In the genomic region with DNA sequence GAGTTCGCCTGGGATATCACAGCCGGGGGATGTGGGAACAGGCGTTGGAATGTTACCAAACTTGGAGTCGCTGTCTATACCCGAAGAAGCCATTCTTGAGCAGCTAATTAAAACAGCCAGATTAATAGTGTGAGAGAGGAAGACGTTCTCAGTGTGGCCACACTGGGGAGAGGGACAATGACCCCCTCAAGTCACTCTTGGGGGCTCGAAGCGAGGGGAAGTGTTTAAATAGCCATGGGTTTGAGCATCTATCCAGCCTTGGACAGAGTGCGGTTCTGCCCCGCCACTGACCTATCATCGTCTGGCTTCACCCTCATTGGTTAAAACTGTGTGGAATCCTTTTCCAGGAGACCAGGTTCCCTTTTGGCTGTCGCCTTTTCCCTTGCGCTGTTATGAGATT, we compare ENCODE assay signal across 9 mouse cellular contexts. TPM values are rescaled to one million over a fixed set of nuclear protein-coding genes. Genes with fewer than 3 reads are reported as not detected.
DNase-seq lines count a peak whose midpoint lies in the region; ATAC-seq lines count a peak whose summit lies in the region.
"Had no signal": no experiment of that assay in that cellular context is flagged by ENCODE, and none has a peak within 500 bp of the region (broad histone marks: within the 10 kb centered on the region; RNA-seq: fewer than 3 reads in every experiment).

No protein-coding gene starts in this region.

- H3K4me2 ChIP-seq in lung, embryonic 16.5 days (ENCODE audit: low read depth, low read length), result peak overlapping the region; percentile 46
- peak overlapping the region; percentile 22; the same call in 1 of the 2 replicates for H3K4me2 ChIP-seq in forebrain, embryonic 11.5 days (ENCODE audit: low read depth, low read length, severe bottlenecking)
- H3K4me2 ChIP-seq in neural tube, embryonic 14.5 days (ENCODE audit: low read depth, low read length), result peak overlapping the region; percentile 20; the same call in 1 of the 2 replicates

- H3K27me3 ChIP-seq in lung, embryonic 16.5 days (ENCODE audit: control insufficient read depth, insufficient read depth, low read depth, low read length), result no peaks in the 10 kb centered on the region
- H3K27me3 ChIP-seq in forebrain, embryonic 11.5 days (ENCODE audit: control insufficient read depth, insufficient read depth, low read length), result no peaks in the 10 kb centered on the region
- no peaks in the 10 kb centered on the region for H3K27me3 ChIP-seq in limb, embryonic 10.5 days (ENCODE audit: low read depth, poor library complexity, severe bottlenecking)
- H3K27me3 ChIP-seq in neural tube, embryonic 14.5 days (ENCODE audit: control insufficient read depth, insufficient read depth, low read length), result no peaks in the 10 kb centered on the region

- H3K27ac ChIP-seq in lung, embryonic 16.5 days (ENCODE audit: low read length), result peak overlapping the region; percentile 95
- H3K27ac ChIP-seq in forebrain, embryonic 11.5 days (ENCODE audit: low read depth, low read length), result peak overlapping the region; percentile 57; the same call in 1 of the 2 replicates
- peak overlapping the region; percentile 91 for H3K27ac ChIP-seq in limb, embryonic 10.5 days
- peak overlapping the region; percentile 83 for H3K27ac ChIP-seq in neural tube, embryonic 14.5 days (ENCODE audit: low read depth, low read length)

- no peaks in the 10 kb centered on the region for H3K36me3 ChIP-seq in lung, embryonic 16.5 days (ENCODE audit: control insufficient read depth, insufficient read depth, low read length)
- no peaks in the 10 kb centered on the region for H3K36me3 ChIP-seq in forebrain, embryonic 11.5 days (ENCODE audit: control insufficient read depth, insufficient read depth, low read length)
- H3K36me3 ChIP-seq in limb, embryonic 10.5 days, result no peaks in the 10 kb centered on the region
- no peaks in the 10 kb centered on the region for H3K36me3 ChIP-seq in neural tube, embryonic 14.5 days (ENCODE audit: control insufficient read depth, insufficient read depth, low read length)

- H3K4me3 ChIP-seq in lung, embryonic 16.5 days (ENCODE audit: low read length), result peak overlapping the region; percentile 24; the same call in 1 of the 2 replicates
- H3K4me3 ChIP-seq in forebrain, embryonic 11.5 days (ENCODE audit: low read depth, low read length), result no peak overlapping the region
- H3K4me3 ChIP-seq in limb, embryonic 10.5 days, result peak overlapping the region; percentile 39
- no peak overlapping the region for H3K4me3 ChIP-seq in neural tube, embryonic 14.5 days (ENCODE audit: low read depth, low read length)

- H3K9me3 ChIP-seq in lung, embryonic 16.5 days (ENCODE audit: control insufficient read depth, low read length), result no peaks in the 10 kb centered on the region
- H3K9me3 ChIP-seq in forebrain, embryonic 11.5 days (ENCODE audit: control insufficient read depth, low read length), result no peaks in the 10 kb centered on the region
- H3K9me3 ChIP-seq in limb, embryonic 10.5 days (replicated peaks), result no peaks in the 10 kb centered on the region
- H3K9me3 ChIP-seq in neural tube, embryonic 14.5 days (ENCODE audit: control insufficient read depth, low read length), result no peaks in the 10 kb centered on the region

- DNase-seq in lung, postnatal 4 days, result no peak
- DNase-seq in forebrain, embryonic 11.5 days (ENCODE audit: low spot score), result no peak
- no peak for DNase-seq in limb, embryonic 10.5 days (ENCODE audit: low spot score)
- DNase-seq in c-Kit-positive CD71-positive TER-119-positive erythroid progenitor cells, embryonic 14.5 days (ENCODE audit: low spot score), result no peak
- DNase-seq in gastrocnemius, postnatal 14 days, result no peak
- DNase-seq in layer of hippocampus, postnatal 14 days (ENCODE audit: low spot score in 2 of 2), result no peak

- intact Hi-C loops in gastrocnemius, postnatal 14 days (cut with DNase I; ENCODE audit: low total_unique reads), result no loop called here

- WGBS in lung, embryonic 16.5 days, result 8% methylated on average over 13 of the region's 13 CpGs
- 27% methylated on average over 13 of the region's 13 CpGs for WGBS in forebrain, embryonic 11.5 days
- WGBS in limb, embryonic 10.5 days, result 25% methylated on average over 13 of the region's 13 CpGs
- WGBS in neural tube, embryonic 14.5 days, result 25% methylated on average over 13 of the region's 13 CpGs

- peak; percentile 14 for ATAC-seq in lung, embryonic 16.5 days (ENCODE audit: low read depth)
- no peak for ATAC-seq in forebrain, embryonic 11.5 days (replicated peaks; ENCODE audit: low FRiP score)
- no peak for ATAC-seq in neural tube, embryonic 14.5 days (ENCODE audit: low read depth)

- H3K4me1 ChIP-seq in lung, embryonic 16.5 days (replicated peaks; ENCODE audit: control insufficient read depth, insufficient read depth, low read length), result peaks cover 72% of the 10 kb centered on the region
- H3K4me1 ChIP-seq in forebrain, embryonic 11.5 days (replicated peaks; ENCODE audit: control insufficient read depth, insufficient read depth, low read length), result peaks cover 27% of the 10 kb centered on the region
- peaks cover 99% of the 10 kb centered on the region for H3K4me1 ChIP-seq in limb, embryonic 10.5 days
- H3K4me1 ChIP-seq in neural tube, embryonic 14.5 days (ENCODE audit: control insufficient read depth, insufficient read depth, low read length), result peaks cover 50% of the 10 kb centered on the region

- H3K9ac ChIP-seq in lung, embryonic 16.5 days (ENCODE audit: low read length), result peak overlapping the region; percentile 54
- H3K9ac ChIP-seq in forebrain, embryonic 11.5 days (ENCODE audit: low read length), result no peak overlapping the region
- 0 out of 2 replicates have a peak overlapping the region, but pooled peaks have one; percentile 12 for H3K9ac ChIP-seq in neural tube, embryonic 14.5 days (replicated peaks; ENCODE audit: low read depth, low read length)

RNA-seq across cellular contexts. Expression of a gene that starts 4.6 kb away (rescaled TPM):
- 0.05 TPM in 1 of 2 replicates, not detected in the other for polyA plus RNA-seq in lung, embryonic 16.5 days (2015; fragmentation: Nextera tagmentation; extraction: Ambion mirVana)
- polyA plus RNA-seq in forebrain, embryonic 11.5 days (2014; fragmentation: Nextera tagmentation; extraction: Ambion mirVana), result not detected in 2 replicates
- not detected in 2 replicates for polyA plus RNA-seq in limb, embryonic 10.5 days (2016; fragmentation: Nextera tagmentation; extraction: Ambion mirVana)
- not detected in 2 replicates for polyA plus RNA-seq in neural tube, embryonic 14.5 days (2014; fragmentation: Nextera tagmentation; extraction: Ambion mirVana)
- not detected for total RNA-seq in gastrocnemius, postnatal 14 days (2021)
- total RNA-seq in layer of hippocampus, postnatal 14 days (2021), result not detected
- total RNA-seq: gastrocnemius, adult 18-20 months had no signal

RNA-seq across cellular contexts. Expression of a gene that starts 24.3 kb away (rescaled TPM):
- polyA plus RNA-seq in lung, embryonic 16.5 days (2015; fragmentation: Nextera tagmentation; extraction: Ambion mirVana), result 25.5 and 30.7 TPM in 2 replicates
- polyA plus RNA-seq in forebrain, embryonic 11.5 days (2014; fragmentation: Nextera tagmentation; extraction: Ambion mirVana), result 14.5 and 16.2 TPM in 2 replicates
- polyA plus RNA-seq in limb, embryonic 10.5 days (2016; fragmentation: Nextera tagmentation; extraction: Ambion mirVana), result 25.5 and 26.0 TPM in 2 replicates
- polyA plus RNA-seq in neural tube, embryonic 14.5 days (2014; fragmentation: Nextera tagmentation; extraction: Ambion mirVana), result 13.5 and 21.7 TPM in 2 replicates
- total RNA-seq in gastrocnemius, postnatal 14 days (2021), result 10 to 100 TPM; 45.0 to 47.7 TPM
- total RNA-seq in layer of hippocampus, postnatal 14 days (2021), result 10 to 100 TPM; 19.1 to 19.4 TPM

RNA-seq across cellular contexts. Expression of a gene that starts 55.0 kb away (rescaled TPM):
- not detected in 2 replicates for polyA plus RNA-seq in lung, embryonic 16.5 days (2015; fragmentation: Nextera tagmentation; extraction: Ambion mirVana)
- polyA plus RNA-seq in forebrain, embryonic 11.5 days (2014; fragmentation: Nextera tagmentation; extraction: Ambion mirVana), result not detected in 2 replicates
- not detected in 2 replicates for polyA plus RNA-seq in limb, embryonic 10.5 days (2016; fragmentation: Nextera tagmentation; extraction: Ambion mirVana)
- not detected in 2 replicates for polyA plus RNA-seq in neural tube, embryonic 14.5 days (2014; fragmentation: Nextera tagmentation; extraction: Ambion mirVana)
- total RNA-seq in gastrocnemius, postnatal 14 days (2021), result not detected
- total RNA-seq in layer of hippocampus, postnatal 14 days (2021), result not detected
- total RNA-seq: gastrocnemius, adult 18-20 months had no signal

Comparison
In these comparisons a context has a peak if more than half of its experiments do, and no peak if none do; other contexts are left out.
1. H3K4me3 ChIP-seq: peak in lung, embryonic 16.5 days (single experiment) and limb, embryonic 10.5 days (single experiment); none in forebrain, embryonic 11.5 days (single experiment) and neural tube, embryonic 14.5 days (single experiment).
2. Peak in every context shown above with its lines, with median percentiles within 50 percentile points of each other: H3K27ac ChIP-seq and H3K4me2 ChIP-seq.